Mouse (Mus musculus): ENCODE data around the gene Btbd19. TPM values are rescaled to one million over a fixed set of nuclear protein-coding genes. Genes with fewer than 3 reads are reported as not detected.

The Btbd19 gene
- 3.3 and 3.5 TPM in 2 replicates for polyA plus RNA-seq (2016; fragmentation: Nextera tagmentation; extraction: Ambion mirVana)

- H3K9ac ChIP-seq, result peak within 1 kb of the TSS; percentile 16; the same call in 1 of the 2 replicates
These were observed at the start of gene Btbd19 for GRCm38 (mm10) chr4:117125348-117125909. TSS of gene Btbd19 (minus strand) at chr4:117125725.

DNA sequence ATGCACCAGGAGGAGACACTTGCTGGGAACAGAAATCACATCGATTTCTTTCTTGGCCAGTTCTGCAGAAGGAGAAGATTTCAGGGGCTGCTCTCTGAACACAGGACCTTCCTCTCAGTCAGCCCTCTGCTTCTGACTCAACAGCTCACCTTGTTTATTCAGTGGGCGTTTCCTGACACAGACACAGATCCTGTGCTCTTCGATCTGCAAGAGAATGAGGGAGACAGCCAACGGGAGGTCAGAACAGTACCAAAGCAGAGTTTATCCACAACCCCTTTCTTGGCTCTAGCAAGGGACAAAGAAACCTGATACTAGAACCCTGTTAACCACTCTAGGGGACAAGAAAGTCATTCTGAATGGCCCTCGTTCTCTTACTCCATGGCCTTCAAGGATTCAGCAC is 44.4 kb upstream of the Btbd19 start:
- H3K4me3 ChIP-seq, result no peak overlapping the region
- no peak overlapping the region for H3K9ac ChIP-seq
- WGBS, result 88% methylated on average over 5 of the region's 5 CpGs
- no peak overlapping the region for H3K4me2 ChIP-seq
- no peaks in the 10 kb centered on the region for H3K9me3 ChIP-seq (replicated peaks)
- no peaks in the 10 kb centered on the region for H3K4me1 ChIP-seq (replicated peaks)
- H3K27me3 ChIP-seq (replicated peaks), result no peaks in the 10 kb centered on the region
- ATAC-seq (ENCODE audit: insufficient number of reproducible peaks, low FRiP score), result no peak
- H3K36me3 ChIP-seq, result peaks cover 97% of the 10 kb centered on the region
- no peak overlapping the region for H3K27ac ChIP-seq (ENCODE audit: poor library complexity, severe bottlenecking)

More at GRCm38 (mm10) chr4:117125348-117125909, at the start of gene Btbd19:
- peaks cover 21% of the 10 kb centered on the region for H3K4me1 ChIP-seq (replicated peaks)
- no peak within 1 kb of the TSS for H3K4me3 ChIP-seq
- H3K36me3 ChIP-seq, result peaks cover 13% of the 10 kb centered on the region
- 41% methylated on average over 8 of the region's 8 CpGs for WGBS
- H3K27ac ChIP-seq (ENCODE audit: poor library complexity, severe bottlenecking), result peak within 1 kb of the TSS; percentile 74
- 0 out of 2 replicates have a peak within 1 kb of the TSS, but pooled peaks have one; percentile 4 for H3K4me2 ChIP-seq
- ATAC-seq (ENCODE audit: insufficient number of reproducible peaks, low FRiP score), result peak; percentile 24; the same call in 1 of the 2 replicates
- no peaks in the 10 kb centered on the region for H3K9me3 ChIP-seq (replicated peaks)
- peaks cover 6% of the 10 kb centered on the region; the same call in 1 of the 2 replicates for H3K27me3 ChIP-seq (replicated peaks)

- Histone ChIP-seq H3K9me3 (replicated peaks) (no peaks in the 10 kb centered on the region), H3K27ac (ENCODE audit: poor library complexity, severe bottlenecking) (no peak overlapping the region), H3K4me3 (no peak overlapping the region), H3K4me2 (no peak overlapping the region), H3K27me3 (replicated peaks) (no peaks in the 10 kb centered on the region), H3K9ac (no peak overlapping the region), H3K36me3 (peaks cover 68% of the 10 kb centered on the region), H3K4me1 (replicated peaks) (no peaks in the 10 kb centered on the region)
- WGBS, result 76% methylated on average over 4 of the region's 4 CpGs
- no peak for ATAC-seq (ENCODE audit: insufficient number of reproducible peaks, low FRiP score)
These were observed 35.7 kb upstream of the Btbd19 start for GRCm38 (mm10) chr4:117161183-117161582.

DNA sequence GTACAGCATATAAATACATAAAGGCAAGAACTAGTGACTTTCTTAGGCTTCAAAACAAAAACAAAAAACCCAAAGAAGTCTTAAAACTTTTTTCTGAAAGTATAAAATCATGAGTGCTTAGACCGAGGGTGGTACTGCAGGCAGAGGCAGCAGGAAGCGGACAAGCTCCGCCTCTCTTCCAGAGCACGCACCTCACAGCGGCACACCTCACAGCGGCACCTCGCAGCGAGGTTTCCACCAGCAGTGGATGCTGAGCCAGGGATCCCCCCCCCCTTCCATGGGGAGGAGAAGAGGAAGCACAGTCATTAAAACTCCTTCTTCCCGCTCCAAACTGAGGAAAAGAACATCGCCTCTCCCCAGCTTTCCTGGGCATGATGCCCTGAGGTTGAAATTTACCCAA is 34.1 kb upstream of the Btbd19 start:
- H3K27ac ChIP-seq (ENCODE audit: poor library complexity, severe bottlenecking), result no peak overlapping the region
- H3K4me2 ChIP-seq, result no peak overlapping the region
- no peak overlapping the region for H3K4me3 ChIP-seq
- no peak overlapping the region for H3K9ac ChIP-seq
- no peaks in the 10 kb centered on the region; the same call in 1 of the 2 replicates for H3K4me1 ChIP-seq (replicated peaks)
- 83% methylated on average over 10 of the region's 10 CpGs for WGBS
- H3K27me3 ChIP-seq (replicated peaks), result no peaks in the 10 kb centered on the region
- H3K36me3 ChIP-seq, result peaks cover 57% of the 10 kb centered on the region
- no peaks in the 10 kb centered on the region for H3K9me3 ChIP-seq (replicated peaks)
- no peak for ATAC-seq (ENCODE audit: insufficient number of reproducible peaks, low FRiP score)

GRCm38 (mm10) chr4:117156372-117156771 is 30.8 kb upstream of the Btbd19 start:
- Histone ChIP-seq H3K9ac (no peak overlapping the region), H3K36me3 (peaks cover 57% of the 10 kb centered on the region)
- ATAC-seq (ENCODE audit: insufficient number of reproducible peaks, low FRiP score), result no peak

GRCm38 (mm10) chr4:117155792-117156355 is 30.3 kb upstream of the Btbd19 start, which contains the start of gene Rps8:
TSS of gene Rps8 (minus strand) at chr4:117156243.
- H3K27me3 ChIP-seq (replicated peaks), result no peaks in the 10 kb centered on the region
- peak within 1 kb of the TSS; percentile 81 for H3K4me2 ChIP-seq
- peaks cover 57% of the 10 kb centered on the region for H3K36me3 ChIP-seq
- H3K27ac ChIP-seq (ENCODE audit: poor library complexity, severe bottlenecking), result peak within 1 kb of the TSS; percentile 92
- H3K4me3 ChIP-seq, result peak within 1 kb of the TSS; percentile 97
- peak within 1 kb of the TSS; percentile 100 for H3K9ac ChIP-seq
- under 1% methylated on average over 52 of the region's 52 CpGs for whole genome bisulfite sequencing
- peaks cover 26% of the 10 kb centered on the region for H3K4me1 ChIP-seq (replicated peaks)
- H3K9me3 ChIP-seq (replicated peaks), result no peaks in the 10 kb centered on the region
- ATAC-seq (ENCODE audit: insufficient number of reproducible peaks, low FRiP score), result peak; percentile 92

More at GRCm38 (mm10) chr4:117156372-117156771, 30.8 kb upstream of the Btbd19 start:
- Histone ChIP-seq H3K4me1 (replicated peaks) (peaks cover 26% of the 10 kb centered on the region), H3K27ac (ENCODE audit: poor library complexity, severe bottlenecking) (peak overlapping the region; percentile 92; the same call in 1 of the 2 replicates), H3K9me3 (replicated peaks) (no peaks in the 10 kb centered on the region), H3K27me3 (replicated peaks) (no peaks in the 10 kb centered on the region), H3K4me2 (peak overlapping the region; percentile 81), H3K4me3 (peak overlapping the region; percentile 97)
- WGBS, result 29% methylated on average over 6 of the region's 6 CpGs

DNA sequence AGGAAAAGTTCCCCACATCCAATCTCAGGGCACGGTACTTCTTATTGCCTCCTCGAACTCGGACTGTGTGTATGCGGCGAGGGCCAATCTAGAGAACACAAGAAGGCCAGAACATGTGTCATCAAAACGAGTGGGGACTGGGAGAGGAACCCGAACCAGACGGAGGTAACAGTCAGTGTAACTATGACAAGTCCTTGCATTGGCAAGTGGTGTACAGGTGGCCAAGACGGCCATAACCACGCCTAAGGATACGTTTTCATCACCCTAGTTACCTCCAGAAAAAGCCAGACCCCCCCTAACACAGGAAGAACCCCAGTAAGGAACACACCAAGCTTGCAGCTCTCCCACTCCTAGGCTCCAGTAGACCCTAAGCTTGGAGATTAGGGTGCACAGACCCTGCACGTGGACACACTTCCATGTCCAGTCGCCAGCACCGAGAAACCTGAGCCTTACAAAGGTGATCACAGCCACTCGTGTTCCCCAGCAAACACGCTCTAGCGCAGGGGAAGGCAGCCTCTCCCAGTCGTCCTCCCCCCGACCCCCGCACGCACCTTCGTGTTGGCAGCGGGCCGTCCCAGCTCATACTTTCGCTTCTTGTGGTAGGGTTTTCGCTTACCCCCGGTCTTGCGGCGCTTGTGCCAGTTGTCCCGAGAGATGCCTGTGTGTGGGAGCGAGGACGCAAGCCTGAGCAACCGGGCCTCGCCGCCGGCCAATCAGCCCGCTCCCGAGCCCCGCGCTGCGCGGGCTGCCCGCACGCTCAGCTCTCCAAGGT is 29.7 kb upstream of the Btbd19 start:
- no peaks in the 10 kb centered on the region for H3K9me3 ChIP-seq (replicated peaks)
- WGBS, result 2% methylated on average over 44 of the region's 44 CpGs
- no peak for ATAC-seq (ENCODE audit: insufficient number of reproducible peaks, low FRiP score)
- H3K9ac ChIP-seq, result peak overlapping the region; percentile 100
- H3K27me3 ChIP-seq (replicated peaks), result no peaks in the 10 kb centered on the region
- H3K4me1 ChIP-seq (replicated peaks), result peaks cover 26% of the 10 kb centered on the region
- peak overlapping the region; percentile 81 for H3K4me2 ChIP-seq
- peak overlapping the region; percentile 97 for H3K4me3 ChIP-seq
- H3K27ac ChIP-seq (ENCODE audit: poor library complexity, severe bottlenecking), result peak overlapping the region; percentile 92
- peaks cover 57% of the 10 kb centered on the region for H3K36me3 ChIP-seq

GRCm38 (mm10) chr4:117152714-117153113 is 27.2 kb upstream of the Btbd19 start:
- Histone ChIP-seq H3K27ac (ENCODE audit: poor library complexity, severe bottlenecking) (no peak overlapping the region), H3K36me3 (peaks cover 63% of the 10 kb centered on the region), H3K9ac (0 out of 2 replicates have a peak overlapping the region, but pooled peaks have one; percentile 45), H3K4me2 (no peak overlapping the region), H3K4me3 (no peak overlapping the region), H3K4me1 (replicated peaks) (peaks cover 26% of the 10 kb centered on the region), H3K9me3 (replicated peaks) (no peaks in the 10 kb centered on the region), H3K27me3 (replicated peaks) (no peaks in the 10 kb centered on the region)
- WGBS, result 76% methylated on average over 5 of the region's 5 CpGs
- ATAC-seq (ENCODE audit: insufficient number of reproducible peaks, low FRiP score), result no peak

GRCm38 (mm10) chr4:117151416-117151815 is 25.9 kb upstream of the Btbd19 start:
- no peak for ATAC-seq (ENCODE audit: insufficient number of reproducible peaks, low FRiP score)
- Histone ChIP-seq H3K4me1 (replicated peaks) (peaks cover 26% of the 10 kb centered on the region), H3K4me3 (no peak overlapping the region), H3K36me3 (peaks cover 63% of the 10 kb centered on the region), H3K27me3 (replicated peaks) (no peaks in the 10 kb centered on the region), H3K9ac (no peak overlapping the region), H3K4me2 (no peak overlapping the region), H3K27ac (ENCODE audit: poor library complexity, severe bottlenecking) (no peak overlapping the region), H3K9me3 (replicated peaks) (no peaks in the 10 kb centered on the region)
- WGBS, result 84% methylated on average over 1 of the region's 1 CpGs

GRCm38 (mm10) chr4:117150212-117150733 is 24.7 kb upstream of the Btbd19 start:
- Histone ChIP-seq H3K9ac (no peak overlapping the region), H3K4me2 (no peak overlapping the region), H3K27ac (ENCODE audit: poor library complexity, severe bottlenecking) (no peak overlapping the region), H3K36me3 (peaks cover 63% of the 10 kb centered on the region), H3K4me1 (replicated peaks) (peaks cover 26% of the 10 kb centered on the region), H3K9me3 (replicated peaks) (no peaks in the 10 kb centered on the region), H3K4me3 (no peak overlapping the region), H3K27me3 (replicated peaks) (no peaks in the 10 kb centered on the region)
- no peak for ATAC-seq (ENCODE audit: insufficient number of reproducible peaks, low FRiP score)
- 86% methylated on average over 6 of the region's 6 CpGs for WGBS
